Mouse (Mus musculus) left cerebral cortex, postnatal 10 days (tissue): Measurements from ENCODE around the gene Gzmn. TPM values are rescaled to one million over a fixed set of nuclear protein-coding genes. Genes with fewer than 3 reads are reported as not detected.

Experiments
- total RNA-seq, 2 experiments: library from RNA; stranded (reverse); gene quantifications; 2 replicates each; pipeline ENCODE4 v1.2.3; 2021

Gene Gzmn
- total RNA-seq, 2 experiments from 2014 or later: not detected

Other genes with a start within 250 kb of the Gzmn start
- gene Cma1, start 229.9 kb downstream of the Gzmn start, total RNA-seq: under 1 TPM in 1 of 2 experiments, not detected in 1; 0.43 TPM
- not detected for gene Cma2, start 223.6 kb downstream of the Gzmn start, total RNA-seq
- gene Mcpt1, start 156.6 kb downstream of the Gzmn start, total RNA-seq: not detected
- gene Mcpt9, start 144.1 kb downstream of the Gzmn start, total RNA-seq: not detected
- not detected for gene Mcpt2, start 132.6 kb downstream of the Gzmn start, total RNA-seq
- gene Mcpt4, start 112.3 kb downstream of the Gzmn start, total RNA-seq: not detected
- gene Mcpt8, start 89.3 kb downstream of the Gzmn start, total RNA-seq: not detected
- not detected for gene Ctsg, start 72.0 kb downstream of the Gzmn start, total RNA-seq
- gene Gzme, start 54.0 kb downstream of the Gzmn start, total RNA-seq: not detected
- not detected for gene Gzmd, start 42.0 kb downstream of the Gzmn start, total RNA-seq
- gene Gzmg, start 15.0 kb downstream of the Gzmn start, total RNA-seq: not detected
- gene Gzmf, start 36.8 kb upstream of the Gzmn start, total RNA-seq: not detected
- gene Gzmc, start 60.1 kb upstream of the Gzmn start, total RNA-seq: not detected
- not detected for gene Gzmb, start 87.7 kb upstream of the Gzmn start, total RNA-seq
- under 1 TPM; 0.21 to 0.39 TPM for gene Atp12a, start 190.5 kb upstream of the Gzmn start, total RNA-seq
- 1 to 10 TPM; 1.4 to 1.6 TPM for gene Rnf17, start 228.0 kb upstream of the Gzmn start, total RNA-seq